Mouse (Mus musculus) kidney, embryonic 15.5 days (tissue): ENCODE data around the gene Il22ra1. TPM values are rescaled to one million over a fixed set of nuclear protein-coding genes. Genes with fewer than 3 reads are reported as not detected.

Experiments used
- ATAC-seq: fragments of 200-750 bp; cut with Nextera tagmentation; replicated peaks from 2 replicates; pipeline ENCODE4 v1.8.0; 2017; ENCODE audit warnings: moderate TSS enrichment; ENCODE audit not compliant: low FRiP score
- H3K27ac ChIP-seq: fragments of 300-500 bp; sonication (generic); 2 replicates; pipeline ENCODE4 v1.5.1; 2015; ENCODE audit warnings: mild to moderate bottlenecking, inconsistent platforms
- H3K27me3 ChIP-seq: fragments of 300-500 bp; sonication (generic); 2 replicates; pipeline ENCODE4 v1.6.1; 2015; ENCODE audit warnings: inconsistent platforms
- H3K36me3 ChIP-seq: fragments of 300-500 bp; sonication (generic); 2 replicates; pipeline ENCODE4 v1.6.1; 2015; ENCODE audit warnings: inconsistent platforms
- H3K4me1 ChIP-seq: fragments of 300-500 bp; sonication (generic); 2 replicates; pipeline ENCODE4 v1.6.1; 2015; ENCODE audit warnings: inconsistent platforms
- H3K4me2 ChIP-seq: fragments of 300-500 bp; sonication (generic); 2 replicates; pipeline ENCODE4 v1.6.1; 2015; ENCODE audit warnings: moderate library complexity, mild to moderate bottlenecking, inconsistent platforms
- H3K4me3 ChIP-seq: fragments of 300-500 bp; sonication (generic); replicated peaks from 2 replicates; pipeline ENCODE4 v1.5.1; 2015; ENCODE audit warnings: mild to moderate bottlenecking, inconsistent platforms
- H3K9ac ChIP-seq: fragments of 300-500 bp; sonication (generic); 2 replicates; pipeline ENCODE4 v1.6.1; 2015; ENCODE audit warnings: mild to moderate bottlenecking, inconsistent platforms
- H3K9me3 ChIP-seq: fragments of 300-500 bp; sonication (generic); replicated peaks from 2 replicates; pipeline ENCODE4 v1.6.1; 2016; ENCODE audit warnings: inconsistent platforms
- WGBS: fragments of 180-500 bp; shearing (Covaris S2); methylation state at CpG from one replicate; pipeline ENCODE4 v1.1.7; 2015; ENCODE audit warnings: mixed read lengths; 5-methylcytosine and 5-hydroxymethylcytosine counted together
- polyA plus RNA-seq: library from polyadenylated mRNA; unstranded; fragments of >200 nt; fragmentation: Nextera tagmentation; extraction: Ambion mirVana; gene quantifications from 2 replicates; pipeline ENCODE4 v1.2.1, GENCODE M21; 2015

The Il22ra1 gene
- polyA plus RNA-seq, 1 experiment from 2014 or later = 0.09 TPM

GRCm38 (mm10) chr4:135736903-135737302 lies 8.9 kb downstream of the Il22ra1 start:
- no peak for ATAC-seq
- no peaks in the 10 kb centered on the region for H3K27me3 ChIP-seq
- no peaks in the 10 kb centered on the region for H3K36me3 ChIP-seq
- no peak overlapping the region for H3K27ac ChIP-seq
- peaks cover 10% of the 10 kb centered on the region for H3K4me1 ChIP-seq
- 61% methylated on average over 3 of the region's 3 CpGs for WGBS
- no peak overlapping the region for H3K4me3 ChIP-seq
- H3K9me3 ChIP-seq = no peaks in the 10 kb centered on the region
- H3K4me2 ChIP-seq = no peak overlapping the region
- H3K9ac ChIP-seq = no peak overlapping the region

- H3K36me3 ChIP-seq = no peaks in the 10 kb centered on the region
- no peak overlapping the region for H3K27ac ChIP-seq
- peaks cover 12% of the 10 kb centered on the region for H3K4me1 ChIP-seq
- no peak for ATAC-seq
- WGBS = 43% methylated on average over 5 of the region's 5 CpGs
- no peak overlapping the region for H3K9ac ChIP-seq
- H3K4me2 ChIP-seq = no peak overlapping the region
- no peak overlapping the region for H3K4me3 ChIP-seq
- no peaks in the 10 kb centered on the region for H3K9me3 ChIP-seq
- H3K27me3 ChIP-seq = no peaks in the 10 kb centered on the region
Observed at GRCm38 (mm10) chr4:135738237-135738636, 10.3 kb downstream of the Il22ra1 start.

DNA sequence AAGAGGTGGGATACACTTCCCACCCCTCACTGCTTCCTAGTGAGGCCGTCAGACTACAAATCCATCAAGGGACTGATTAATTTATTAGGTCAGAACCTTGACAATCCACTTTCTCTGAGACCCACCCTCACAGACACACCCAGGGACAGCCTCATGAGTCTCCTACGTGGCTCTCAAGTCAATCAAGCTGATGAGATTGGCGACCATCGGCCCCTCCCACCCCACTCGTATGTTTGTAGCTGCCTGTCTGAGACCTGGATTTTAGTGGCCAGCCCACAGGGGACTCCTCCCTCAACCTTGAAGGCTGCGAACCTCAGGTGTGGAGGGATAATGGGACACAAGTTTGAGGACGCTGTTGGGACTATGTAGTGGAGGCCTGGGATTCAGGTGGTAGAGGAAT lies 11.2 kb downstream of the Il22ra1 start:
- Histone ChIP-seq H3K36me3 (no peaks in the 10 kb centered on the region), H3K9ac (no peak overlapping the region), H3K4me2 (no peak overlapping the region), H3K9me3 (no peaks in the 10 kb centered on the region), H3K4me3 (no peak overlapping the region), H3K27me3 (no peaks in the 10 kb centered on the region), H3K27ac (no peak overlapping the region), H3K4me1 (peaks cover 21% of the 10 kb centered on the region)
- 56% methylated on average over 7 of the region's 7 CpGs for WGBS
- ATAC-seq = no peak

DNA sequence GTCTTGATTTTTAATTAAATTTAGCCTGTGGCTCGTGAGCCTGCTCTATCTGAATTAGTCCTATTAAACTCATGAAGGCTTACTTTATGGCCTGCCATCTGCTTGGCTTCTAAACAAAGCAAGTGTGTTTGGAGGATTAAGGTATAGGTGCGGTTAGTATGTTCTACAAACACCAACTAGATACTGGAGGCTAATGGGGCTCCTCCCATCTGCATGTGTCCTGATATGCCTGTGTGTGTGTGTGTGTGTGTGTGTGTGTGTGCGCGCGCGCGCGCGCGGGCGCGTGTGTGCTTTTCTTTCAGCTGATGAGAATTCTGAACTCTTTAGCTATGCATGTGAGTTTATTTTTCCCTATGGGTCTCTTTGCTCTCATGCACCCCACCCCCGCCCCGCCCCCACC lies 11.7 kb downstream of the Il22ra1 start:
- no peak for ATAC-seq
- Histone ChIP-seq H3K9me3 (no peaks in the 10 kb centered on the region), H3K27me3 (no peaks in the 10 kb centered on the region), H3K9ac (no peak overlapping the region), H3K4me2 (no peak overlapping the region), H3K27ac (no peak overlapping the region), H3K4me1 (peaks cover 25% of the 10 kb centered on the region), H3K36me3 (no peaks in the 10 kb centered on the region), H3K4me3 (no peak overlapping the region)
- 91% methylated on average over 14 of the region's 14 CpGs for WGBS

- Histone ChIP-seq H3K4me3 (no peak overlapping the region), H3K9me3 (no peaks in the 10 kb centered on the region), H3K4me2 (no peak overlapping the region), H3K27ac (peak overlapping the region; percentile 45; the same call in 1 of the 2 replicates), H3K9ac (no peak overlapping the region), H3K36me3 (no peaks in the 10 kb centered on the region), H3K4me1 (peaks cover 38% of the 10 kb centered on the region), H3K27me3 (0 out of 2 replicates have a peak, but pooled peaks cover 2% of the 10 kb centered on the region)
- no peak; the same call in 1 of the 2 replicates for ATAC-seq
- 9% methylated on average over 6 of the region's 6 CpGs for WGBS
Observed at GRCm38 (mm10) chr4:135743520-135743919, 15.5 kb downstream of the Il22ra1 start.

DNA sequence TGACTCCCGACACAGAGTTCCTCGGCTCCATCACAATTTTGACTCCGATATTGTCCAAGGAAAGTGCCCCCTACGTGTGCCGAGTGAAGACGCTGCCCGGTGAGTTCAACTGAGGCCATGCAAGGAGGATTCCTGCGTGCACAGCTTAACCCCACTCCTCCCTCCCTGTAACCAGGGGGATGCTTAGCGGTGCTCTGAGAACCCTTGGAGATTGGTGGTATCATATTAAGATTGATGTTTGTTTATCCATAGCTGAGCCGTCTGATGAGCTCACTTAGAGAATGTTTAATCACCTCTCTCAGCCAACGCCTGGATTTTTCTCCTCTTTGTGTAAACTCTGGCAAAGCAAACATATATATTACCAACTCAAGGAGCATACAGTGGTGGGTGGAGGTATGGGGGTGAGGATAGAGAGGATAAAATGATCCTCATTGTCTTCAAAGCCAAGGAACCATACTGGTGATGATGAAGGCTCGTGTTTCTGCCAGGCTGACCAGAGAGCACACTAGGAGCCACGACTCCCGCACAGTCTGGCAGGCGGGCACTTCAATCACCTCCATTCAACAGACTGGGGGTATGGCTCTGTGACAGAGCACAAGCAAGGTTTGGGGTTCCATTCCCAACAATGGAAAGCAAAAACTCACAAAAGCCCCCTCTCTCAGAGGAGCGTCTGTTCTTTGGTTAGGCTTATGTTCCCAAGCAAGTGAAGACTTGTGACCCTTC lies 16.9 kb downstream of the Il22ra1 start:
- Histone ChIP-seq H3K27ac (peak overlapping the region; percentile 42), H3K36me3 (no peaks in the 10 kb centered on the region), H3K9ac (no peak overlapping the region), H3K4me2 (0 out of 2 replicates have a peak overlapping the region, but pooled peaks have one; percentile 1), H3K9me3 (no peaks in the 10 kb centered on the region), H3K27me3 (0 out of 2 replicates have a peak, but pooled peaks cover 2% of the 10 kb centered on the region), H3K4me3 (no peak overlapping the region), H3K4me1 (peaks cover 34% of the 10 kb centered on the region)
- ATAC-seq = peak; percentile 53
- 27% methylated on average over 16 of the region's 16 CpGs for WGBS

- peak overlapping the region; percentile 42 for H3K27ac ChIP-seq
- WGBS = 73% methylated on average over 10 of the region's 10 CpGs
- H3K9me3 ChIP-seq = no peaks in the 10 kb centered on the region
- H3K4me1 ChIP-seq = peaks cover 34% of the 10 kb centered on the region
- H3K4me3 ChIP-seq = no peak overlapping the region
- no peak overlapping the region for H3K9ac ChIP-seq
- H3K4me2 ChIP-seq = no peak overlapping the region
- H3K27me3 ChIP-seq = 0 out of 2 replicates have a peak, but pooled peaks cover 2% of the 10 kb centered on the region
- H3K36me3 ChIP-seq = no peaks in the 10 kb centered on the region
- ATAC-seq = no peak
Observed at GRCm38 (mm10) chr4:135745613-135746012, 17.6 kb downstream of the Il22ra1 start.

DNA sequence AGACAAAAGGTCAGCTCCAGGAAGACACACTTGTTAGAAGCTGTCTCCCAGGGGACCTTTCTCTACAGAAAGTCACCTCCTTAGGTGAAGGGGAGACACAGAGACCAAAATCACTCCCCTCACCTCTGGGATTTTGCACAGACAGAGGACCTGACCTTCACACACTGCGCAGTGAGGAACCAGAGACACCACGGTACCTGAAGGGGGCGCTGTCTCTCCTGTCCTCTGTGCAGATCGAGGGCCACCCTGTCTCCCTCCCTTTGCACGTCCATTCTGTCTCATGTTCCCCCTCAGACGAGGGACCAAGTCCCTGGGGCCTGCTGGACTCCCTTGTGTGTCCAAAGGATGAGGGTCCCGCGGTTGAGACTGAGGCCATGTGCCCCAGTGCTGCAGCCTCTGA lies 22.9 kb downstream of the Il22ra1 start:
- peaks cover 10% of the 10 kb centered on the region; the same call in 1 of the 2 replicates for H3K4me1 ChIP-seq
- no peak overlapping the region for H3K4me3 ChIP-seq
- H3K9ac ChIP-seq = no peak overlapping the region
- ATAC-seq = no peak
- H3K36me3 ChIP-seq = no peaks in the 10 kb centered on the region
- no peak overlapping the region for H3K27ac ChIP-seq
- H3K27me3 ChIP-seq = no peaks in the 10 kb centered on the region
- H3K4me2 ChIP-seq = no peak overlapping the region
- 0 out of 2 replicates have a peak, but pooled peaks cover 6% of the 10 kb centered on the region for H3K9me3 ChIP-seq
- WGBS = 80% methylated on average over 8 of the region's 8 CpGs

- ATAC-seq = no peak
- Histone ChIP-seq H3K36me3 (no peaks in the 10 kb centered on the region), H3K9ac (no peak overlapping the region), H3K27me3 (no peaks in the 10 kb centered on the region), H3K4me1 (0 out of 2 replicates have a peak, but pooled peaks cover 2% of the 10 kb centered on the region), H3K9me3 (0 out of 2 replicates have a peak, but pooled peaks cover 6% of the 10 kb centered on the region), H3K4me2 (no peak overlapping the region), H3K27ac (no peak overlapping the region), H3K4me3 (no peak overlapping the region)
- 68% methylated on average over 7 of the region's 7 CpGs for WGBS
Observed at GRCm38 (mm10) chr4:135752106-135752778, 24.3 kb downstream of the Il22ra1 start.

DNA sequence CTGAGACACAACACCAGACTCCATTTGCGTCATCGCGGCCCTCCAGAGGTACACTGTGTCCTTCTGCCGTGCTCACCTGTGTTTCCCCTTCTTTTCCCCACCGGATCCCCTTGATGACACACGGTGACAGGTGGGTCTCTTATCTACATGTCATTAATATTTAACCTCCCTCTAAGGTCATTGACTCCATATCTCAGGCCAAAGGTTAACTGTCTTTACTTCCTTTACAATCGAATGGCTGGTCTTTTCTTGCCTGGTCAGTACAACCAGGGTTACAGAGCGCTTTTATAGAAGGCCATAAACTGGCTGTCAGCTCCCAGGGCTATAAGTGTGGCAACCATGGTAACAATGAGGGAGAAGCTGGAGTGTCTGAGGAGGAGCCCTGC lies 24.8 kb downstream of the Il22ra1 start:
- Histone ChIP-seq H3K9me3 (0 out of 2 replicates have a peak, but pooled peaks cover 6% of the 10 kb centered on the region), H3K27ac (no peak overlapping the region)
- no peak for ATAC-seq

DNA sequence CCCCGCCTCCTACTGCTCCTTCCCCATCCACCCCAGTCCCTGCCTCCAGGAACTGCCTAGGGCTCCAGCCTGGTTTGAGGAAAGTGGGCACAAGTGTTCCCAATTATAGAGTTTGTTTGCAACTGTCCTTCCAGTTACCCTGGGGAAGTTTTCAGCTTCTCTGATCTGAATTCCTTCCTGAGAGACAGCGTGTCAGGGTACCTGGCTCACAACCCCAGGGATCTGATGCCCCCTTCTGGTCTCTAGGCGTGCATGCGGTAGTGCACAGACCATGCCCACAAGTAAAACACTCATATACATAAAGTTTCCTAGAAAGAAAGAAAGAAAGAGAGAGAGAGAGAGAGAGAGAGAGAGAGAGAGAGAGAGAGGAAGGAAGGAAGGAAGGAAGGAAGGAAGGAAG lies 30.4 kb downstream of the Il22ra1 start:
- H3K4me2 ChIP-seq = no peak overlapping the region
- peaks cover 30% of the 10 kb centered on the region for H3K4me1 ChIP-seq
- WGBS = 41% methylated on average over 4 of the region's 4 CpGs
- H3K9ac ChIP-seq = no peak overlapping the region
- no peak overlapping the region for H3K27ac ChIP-seq
- ATAC-seq = no peak
- H3K4me3 ChIP-seq = no peak overlapping the region
- 0 out of 2 replicates have a peak, but pooled peaks cover 6% of the 10 kb centered on the region for H3K9me3 ChIP-seq
- no peaks in the 10 kb centered on the region for H3K36me3 ChIP-seq
- H3K27me3 ChIP-seq = no peaks in the 10 kb centered on the region

More for the DNA sequence above, 24.8 kb downstream of the Il22ra1 start:
- Histone ChIP-seq H3K4me1 (0 out of 2 replicates have a peak, but pooled peaks cover 2% of the 10 kb centered on the region), H3K36me3 (no peaks in the 10 kb centered on the region), H3K9ac (no peak overlapping the region), H3K4me2 (no peak overlapping the region), H3K4me3 (no peak overlapping the region), H3K27me3 (no peaks in the 10 kb centered on the region)
- 49% methylated on average over 8 of the region's 8 CpGs for WGBS

GRCm38 (mm10) chr4:135758825-135759224 lies 30.9 kb downstream of the Il22ra1 start:
- Histone ChIP-seq H3K27me3 (no peaks in the 10 kb centered on the region), H3K4me2 (no peak overlapping the region), H3K36me3 (no peaks in the 10 kb centered on the region), H3K4me3 (no peak overlapping the region), H3K27ac (no peak overlapping the region), H3K4me1 (peaks cover 30% of the 10 kb centered on the region), H3K9ac (no peak overlapping the region), H3K9me3 (0 out of 2 replicates have a peak, but pooled peaks cover 5% of the 10 kb centered on the region)
- ATAC-seq = no peak
- WGBS = 46% methylated on average over 6 of the region's 6 CpGs
